Mouse (Mus musculus) forebrain, embryonic 16.5 days (tissue): Measurements from ENCODE around the gene Rad51b. TPM values are rescaled to one million over a fixed set of nuclear protein-coding genes. Genes with fewer than 3 reads are reported as not detected.

Experiments
- ATAC-seq: fragments of 200-750 bp; cut with Nextera tagmentation; 2 replicates; pipeline ENCODE4 v1.8.0; 2017; ENCODE audit warnings: mild to moderate bottlenecking, moderate library complexity
- H3K27ac ChIP-seq: fragments of 300-500 bp; sonication (generic); 2 replicates; pipeline ENCODE4 v1.5.1; 2014; ENCODE audit warnings: low read length, control low read depth
- H3K27me3 ChIP-seq: fragments of 300-500 bp; sonication (generic); replicated peaks from 2 replicates; pipeline ENCODE4 v1.6.1; 2014; ENCODE audit warnings: low read length; ENCODE audit not compliant: control insufficient read depth, insufficient read depth
- H3K36me3 ChIP-seq: fragments of 300-500 bp; sonication (generic); 2 replicates; pipeline ENCODE4 v1.6.1; 2014; ENCODE audit not compliant: control insufficient read depth, insufficient read depth
- H3K4me1 ChIP-seq: fragments of 300-500 bp; sonication (generic); replicated peaks from 2 replicates; pipeline ENCODE4 v1.6.1; 2014; ENCODE audit warnings: low read length; ENCODE audit not compliant: control insufficient read depth, insufficient read depth
- H3K4me2 ChIP-seq: fragments of 300-500 bp; sonication (generic); 2 replicates; pipeline ENCODE4 v1.6.1; 2014; ENCODE audit warnings: mild to moderate bottlenecking, low read length, control low read depth
- H3K4me3 ChIP-seq: fragments of 300-500 bp; sonication (generic); replicated peaks from 2 replicates; pipeline ENCODE4 v1.5.1; 2014; ENCODE audit warnings: mild to moderate bottlenecking, low read length, control low read depth
- H3K9ac ChIP-seq: fragments of 300-500 bp; sonication (generic); replicated peaks from 2 replicates; pipeline ENCODE4 v1.6.1; 2014; ENCODE audit warnings: low read depth, low read length, control low read depth
- H3K9me3 ChIP-seq: fragments of 300-500 bp; sonication (generic); 2 replicates; pipeline ENCODE4 v1.6.1; 2016; ENCODE audit warnings: low read length; ENCODE audit not compliant: control insufficient read depth
- WGBS: fragments of 180-500 bp; shearing (Covaris S2); extraction: QIAGEN DNeasy Blood & Tissue Kit; methylation state at CpG from one replicate; pipeline ENCODE4 v1.1.7; 2014; 5-methylcytosine and 5-hydroxymethylcytosine counted together
- polyA plus RNA-seq: library from polyadenylated mRNA; unstranded; fragments of >200 nt; fragmentation: Nextera tagmentation; extraction: Ambion mirVana; gene quantifications from 2 replicates; pipeline ENCODE4 v1.2.1, GENCODE M21; 2015

The Rad51b gene
- polyA plus RNA-seq, 1 experiment from 2014 or later: 2.6 TPM

DNA sequence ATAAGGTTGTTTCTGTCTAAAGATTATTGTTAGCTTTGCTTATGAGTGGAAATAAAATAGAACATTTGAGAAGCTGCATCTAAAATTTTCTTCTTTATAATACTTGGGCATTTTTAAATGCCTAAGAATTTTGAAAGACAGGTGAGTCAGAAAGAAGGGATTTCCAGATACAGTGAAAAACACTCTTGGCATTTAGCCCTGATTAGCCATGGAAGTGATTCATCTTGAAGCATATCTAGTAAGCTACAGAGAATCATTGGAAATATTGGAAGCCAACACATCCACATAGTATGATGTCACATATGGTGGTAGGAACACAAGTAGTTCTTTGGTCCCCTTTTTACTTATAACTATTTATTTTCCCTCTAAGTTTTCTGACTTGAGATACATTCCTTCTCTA is 256.0 kb downstream of the Rad51b start:
- H3K9ac ChIP-seq: no peak overlapping the region
- H3K27me3 ChIP-seq: no peaks in the 10 kb centered on the region
- no peaks in the 10 kb centered on the region for H3K4me1 ChIP-seq
- no peak overlapping the region for H3K4me3 ChIP-seq
- no peak overlapping the region for H3K27ac ChIP-seq
- no peak overlapping the region for H3K4me2 ChIP-seq
- ATAC-seq: no peak
- no peaks in the 10 kb centered on the region for H3K9me3 ChIP-seq
- H3K36me3 ChIP-seq: no peaks in the 10 kb centered on the region

DNA sequence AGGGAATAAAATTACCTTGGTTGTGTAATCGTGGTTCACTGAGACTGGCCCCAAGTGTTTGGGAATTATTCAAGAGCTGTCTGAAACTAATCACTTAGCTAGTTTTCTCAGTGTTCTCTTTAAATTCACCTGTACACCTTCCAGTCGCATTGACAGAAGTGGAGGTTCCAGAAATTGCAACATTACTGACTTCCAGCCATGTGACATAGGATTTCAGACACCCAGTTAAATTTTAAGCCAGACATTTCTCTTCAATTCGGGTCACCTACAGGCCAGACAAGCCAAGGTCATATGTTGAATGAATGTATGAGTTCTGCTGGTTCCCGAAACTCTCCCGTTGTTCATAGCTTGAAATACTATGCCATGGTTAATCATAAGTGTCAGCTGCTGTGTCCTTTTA is 260.8 kb downstream of the Rad51b start:
- Histone ChIP-seq H3K9me3 (no peaks in the 10 kb centered on the region), H3K9ac (no peak overlapping the region), H3K36me3 (no peaks in the 10 kb centered on the region), H3K4me3 (no peak overlapping the region), H3K27me3 (no peaks in the 10 kb centered on the region), H3K4me1 (no peaks in the 10 kb centered on the region), H3K27ac (no peak overlapping the region), H3K4me2 (no peak overlapping the region)
- no peak for ATAC-seq
- WGBS: 90% methylated on average over 5 of the region's 5 CpGs

DNA sequence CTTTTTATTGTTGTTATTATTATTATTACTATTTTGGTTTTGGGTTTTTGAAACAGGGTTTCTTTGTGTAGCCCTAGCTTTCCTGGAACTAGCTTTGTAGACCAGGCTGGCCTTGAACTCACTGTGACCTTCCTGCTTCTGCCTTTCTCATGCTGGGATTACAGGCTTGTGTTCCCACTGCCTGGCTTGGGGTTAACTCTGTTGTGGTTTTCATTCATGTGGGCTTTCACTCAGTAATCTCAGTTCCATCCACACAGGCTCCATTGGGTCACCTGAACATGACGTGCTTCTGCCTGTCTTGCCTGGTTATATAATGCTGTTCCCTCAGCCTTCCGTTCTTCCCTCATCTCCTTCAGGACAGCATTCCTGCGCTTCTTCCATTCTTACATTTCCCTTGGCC is 261.6 kb downstream of the Rad51b start:
- Histone ChIP-seq H3K9ac (no peak overlapping the region), H3K9me3 (no peaks in the 10 kb centered on the region), H3K4me3 (no peak overlapping the region), H3K27me3 (no peaks in the 10 kb centered on the region), H3K27ac (no peak overlapping the region), H3K4me2 (no peak overlapping the region), H3K36me3 (no peaks in the 10 kb centered on the region), H3K4me1 (no peaks in the 10 kb centered on the region)
- WGBS: 92% methylated on average over 3 of the region's 3 CpGs
- ATAC-seq: no peak

GRCm38 (mm10) chr12:79559410-79560015 is 262.4 kb downstream of the Rad51b start:
- 73% methylated on average over 4 of the region's 4 CpGs for WGBS
- Histone ChIP-seq H3K27ac (no peak overlapping the region), H3K9ac (no peak overlapping the region), H3K4me1 (no peaks in the 10 kb centered on the region), H3K27me3 (no peaks in the 10 kb centered on the region), H3K36me3 (no peaks in the 10 kb centered on the region), H3K4me2 (no peak overlapping the region), H3K4me3 (no peak overlapping the region), H3K9me3 (no peaks in the 10 kb centered on the region)
- ATAC-seq: no peak

GRCm38 (mm10) chr12:79560084-79560699 is 263.1 kb downstream of the Rad51b start:
- H3K4me2 ChIP-seq: no peak overlapping the region
- H3K36me3 ChIP-seq: no peaks in the 10 kb centered on the region
- H3K9me3 ChIP-seq: no peaks in the 10 kb centered on the region
- no peaks in the 10 kb centered on the region for H3K4me1 ChIP-seq
- no peak overlapping the region for H3K9ac ChIP-seq
- H3K27me3 ChIP-seq: no peaks in the 10 kb centered on the region
- H3K27ac ChIP-seq: no peak overlapping the region
- no peak overlapping the region for H3K4me3 ChIP-seq
- no peak for ATAC-seq
- WGBS: 91% methylated on average over 8 of the region's 8 CpGs

GRCm38 (mm10) chr12:79560893-79561292 is 263.8 kb downstream of the Rad51b start:
- Histone ChIP-seq H3K9me3 (no peaks in the 10 kb centered on the region), H3K4me2 (no peak overlapping the region), H3K27me3 (no peaks in the 10 kb centered on the region), H3K4me3 (no peak overlapping the region), H3K4me1 (no peaks in the 10 kb centered on the region), H3K27ac (no peak overlapping the region), H3K36me3 (no peaks in the 10 kb centered on the region), H3K9ac (no peak overlapping the region)
- WGBS: 84% methylated on average over 4 of the region's 4 CpGs
- no peak for ATAC-seq

DNA sequence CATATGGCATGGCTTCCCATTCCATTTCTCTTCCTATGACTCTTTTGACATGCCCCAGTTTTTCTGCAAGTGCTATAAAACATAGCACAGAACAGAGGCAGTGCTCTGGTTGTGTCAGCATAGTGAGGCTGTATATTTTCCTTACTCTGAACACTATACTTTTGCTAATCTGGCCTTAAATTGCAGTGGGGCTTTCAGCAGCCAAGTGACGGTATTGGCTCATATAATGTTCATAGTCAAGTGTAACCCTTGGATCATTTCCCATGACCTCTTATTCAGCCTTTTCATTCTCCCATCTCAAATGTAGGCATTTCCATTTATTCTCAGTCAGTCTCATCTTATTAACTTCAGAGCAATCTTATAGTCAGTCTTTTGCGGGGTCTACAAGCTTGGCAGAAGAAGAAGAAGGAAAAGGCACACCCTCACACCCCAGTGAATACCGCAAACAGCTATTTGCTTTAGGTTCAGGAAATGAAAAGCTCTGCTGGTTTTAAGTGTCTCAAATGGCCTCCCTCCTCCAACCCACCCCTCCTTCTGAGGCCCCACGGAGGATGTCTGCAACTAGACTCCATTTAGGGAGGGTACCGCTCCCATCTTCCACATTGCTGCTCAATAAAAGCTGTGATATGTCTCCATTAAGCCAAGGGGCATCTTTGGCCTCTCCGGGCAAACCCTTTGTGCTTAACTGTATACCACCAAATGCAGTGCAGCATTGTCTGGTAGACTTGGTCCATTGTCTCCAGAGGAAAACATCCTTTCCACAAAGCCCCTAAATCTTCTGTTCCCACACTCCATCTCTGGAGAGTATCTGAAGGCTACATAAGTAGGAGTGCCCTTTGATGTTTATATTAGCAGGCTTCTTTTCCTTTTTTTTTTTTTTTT is 277.3 kb downstream of the Rad51b start:
- Histone ChIP-seq H3K27me3 (no peaks in the 10 kb centered on the region), H3K9me3 (no peaks in the 10 kb centered on the region), H3K4me1 (no peaks in the 10 kb centered on the region), H3K4me3 (no peak overlapping the region), H3K27ac (no peak overlapping the region), H3K4me2 (no peak overlapping the region), H3K9ac (no peak overlapping the region), H3K36me3 (no peaks in the 10 kb centered on the region)
- no peak for ATAC-seq
- WGBS: 70% methylated on average over 6 of the region's 6 CpGs

DNA sequence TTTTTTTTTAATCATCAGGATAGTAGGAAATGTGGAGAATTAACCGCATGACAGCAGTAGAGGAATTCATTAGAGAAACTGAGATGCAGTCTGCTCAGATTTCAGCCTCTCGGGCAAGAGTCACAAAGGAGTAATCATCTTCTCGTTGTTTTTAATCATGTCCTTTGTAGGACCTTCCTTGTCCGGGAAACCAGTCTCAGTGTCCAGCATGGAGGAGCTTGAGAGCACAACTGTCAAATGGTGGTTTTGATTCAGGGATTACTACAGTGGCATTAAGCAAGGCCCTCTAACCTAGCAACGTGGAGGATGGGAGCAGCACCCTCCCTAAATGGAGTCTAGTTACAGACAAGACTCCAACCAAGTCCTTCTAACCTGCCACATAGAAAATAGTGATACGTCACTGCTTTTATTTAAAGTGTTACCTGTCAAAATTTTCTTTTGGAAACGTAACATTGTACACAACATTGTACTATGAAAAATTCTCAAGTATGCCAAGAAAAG is 278.0 kb downstream of the Rad51b start:
- ATAC-seq: no peak
- no peaks in the 10 kb centered on the region for H3K27me3 ChIP-seq
- H3K9me3 ChIP-seq: no peaks in the 10 kb centered on the region
- WGBS: 70% methylated on average over 7 of the region's 7 CpGs
- H3K27ac ChIP-seq: no peak overlapping the region
- no peak overlapping the region for H3K9ac ChIP-seq
- H3K4me3 ChIP-seq: no peak overlapping the region
- H3K4me2 ChIP-seq: no peak overlapping the region
- no peaks in the 10 kb centered on the region for H3K36me3 ChIP-seq
- H3K4me1 ChIP-seq: no peaks in the 10 kb centered on the region

DNA sequence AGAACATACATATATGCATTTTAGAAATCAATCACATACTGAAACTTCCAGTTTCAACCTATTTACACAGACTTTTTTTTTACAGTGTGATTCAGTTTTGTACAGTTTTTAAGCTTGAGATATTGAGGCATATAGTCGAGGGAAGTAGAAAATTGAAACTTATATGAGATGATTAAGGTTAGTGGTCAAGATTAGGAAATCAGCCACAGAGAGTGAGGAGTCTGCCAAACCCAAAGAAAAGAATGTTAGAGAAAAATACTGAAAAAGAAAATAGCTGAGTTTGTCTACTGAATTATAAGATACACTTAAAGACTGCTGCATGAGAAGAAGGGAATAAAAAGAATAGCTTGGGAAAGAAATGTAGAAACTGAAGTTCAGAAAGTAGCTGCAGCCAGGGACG is 280.4 kb downstream of the Rad51b start:
- no peak overlapping the region for H3K9ac ChIP-seq
- ATAC-seq: no peak

More for the DNA sequence above, 280.4 kb downstream of the Rad51b start:
- Histone ChIP-seq H3K4me3 (no peak overlapping the region), H3K27ac (no peak overlapping the region), H3K9me3 (no peaks in the 10 kb centered on the region), H3K4me2 (no peak overlapping the region), H3K4me1 (no peaks in the 10 kb centered on the region), H3K27me3 (no peaks in the 10 kb centered on the region), H3K36me3 (no peaks in the 10 kb centered on the region)
- WGBS: 92% methylated on average over 2 of the region's 2 CpGs
